31 mouse cellular contexts compared by ENCODE assay signal in the genomic region with DNA sequence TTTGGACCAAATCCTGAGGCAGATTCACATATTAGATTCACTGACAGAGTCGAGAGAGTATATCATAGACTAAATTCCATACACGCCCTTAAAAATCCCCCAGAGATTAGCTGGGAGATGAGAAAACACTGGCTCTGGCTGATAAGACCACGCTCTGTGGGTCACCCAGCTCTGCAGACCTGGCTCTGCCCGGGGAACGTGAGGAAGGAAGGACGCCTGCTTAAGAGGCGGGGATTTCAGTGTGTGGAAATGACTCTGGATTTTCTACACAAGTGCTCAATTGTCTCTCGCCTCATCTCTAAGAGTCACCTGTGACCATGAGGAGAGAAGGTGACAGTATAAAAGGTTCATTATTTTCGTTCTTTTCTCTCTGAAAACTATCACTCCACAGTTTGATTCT. TPM values are rescaled to one million over a fixed set of nuclear protein-coding genes. Genes with fewer than 3 reads are reported as not detected.
DNase-seq lines count a peak whose midpoint lies in the region; ATAC-seq and TF ChIP-seq lines count a peak whose summit lies in the region.
"Had no signal": no experiment of that assay in that cellular context is flagged by ENCODE, and none has a peak within 500 bp of the region (broad histone marks: within the 10 kb centered on the region; RNA-seq: fewer than 3 reads in every experiment).

No protein-coding gene starts in this region.

- no peak for DNase-seq in heart, postnatal 25 days (ENCODE audit: low spot score)
- no peak for DNase-seq in thymus, postnatal 14 days
- no peak for DNase-seq in c-Kit-positive CD71-positive TER-119-positive erythroid progenitor cells, embryonic 14.5 days (ENCODE audit: low spot score)
- DNase-seq in left cerebral cortex, adult 9 months (ENCODE audit: low spot score in 2 of 2), result no peak
- DNase-seq: adrenal gland, adult 8-10 months; adrenal gland, postnatal 25 days; cerebellum, adult 11 months; cerebellum, adult 2 months; cerebellum, adult 9-11 months; cerebellum, postnatal 25 days; forebrain, postnatal 0 days; gastrocnemius, postnatal 25 days; heart, adult 2 months; heart, postnatal 14 days had no signal

- peaks cover 16% of the 10 kb centered on the region for H3K4me1 ChIP-seq in heart, embryonic 13.5 days
- H3K4me1 ChIP-seq in E14TG2a.4 (replicated peaks; ENCODE audit: low read depth, low read length), result peaks cover 51% of the 10 kb centered on the region
- peaks cover 13% of the 10 kb centered on the region for H3K4me1 ChIP-seq in brown adipose tissue, adult 24 weeks (ENCODE audit: control insufficient read depth, insufficient read depth, insufficient read length, low read length)
- H3K4me1 ChIP-seq: embryonic facial prominence, embryonic 12.5 days; embryonic facial prominence, embryonic 15.5 days; hindbrain, embryonic 10.5 days; hindbrain, embryonic 13.5 days had no signal

- H3K4me3 ChIP-seq in heart, embryonic 13.5 days, result no peak overlapping the region
- 0 out of 2 replicates have a peak overlapping the region, but pooled peaks have one; percentile 0 for H3K4me3 ChIP-seq in E14TG2a.4 (replicated peaks; ENCODE audit: low read length)
- no peak overlapping the region for H3K4me3 ChIP-seq in brown adipose tissue, adult 24 weeks (ENCODE audit: insufficient read depth, low read depth, low read length)
- H3K4me3 ChIP-seq: embryonic facial prominence, embryonic 12.5 days; embryonic facial prominence, embryonic 15.5 days; heart, adult 2 months; heart, embryonic 12.5 days; hindbrain, embryonic 10.5 days; hindbrain, embryonic 13.5 days had no signal

- H3K27ac ChIP-seq in heart, embryonic 13.5 days (replicated peaks), result no peak overlapping the region
- H3K27ac ChIP-seq in brown adipose tissue, adult 24 weeks (replicated peaks; ENCODE audit: low read depth, low read length), result peak overlapping the region; percentile 54
- H3K27ac ChIP-seq: embryonic facial prominence, embryonic 12.5 days; embryonic facial prominence, embryonic 15.5 days; heart, adult 2 months; hindbrain, embryonic 10.5 days; hindbrain, embryonic 13.5 days had no signal

- H3K36me3 ChIP-seq in heart, embryonic 13.5 days, result no peaks in the 10 kb centered on the region
- H3K36me3 ChIP-seq in E14TG2a.4 (ENCODE audit: insufficient read depth, low read length), result no peaks in the 10 kb centered on the region
- H3K36me3 ChIP-seq: embryonic facial prominence, embryonic 12.5 days; embryonic facial prominence, embryonic 15.5 days; heart, embryonic 12.5 days; hindbrain, embryonic 10.5 days; hindbrain, embryonic 13.5 days had no signal

- no peak for ATAC-seq in heart, embryonic 13.5 days (ENCODE audit: extremely low read depth, insufficient number of reproducible peaks, low FRiP score, low TSS enrichment)
- peak; percentile 54 for ATAC-seq in megakaryocyte progenitor cell, adult 5-6 weeks (replicated peaks; ENCODE audit: poor library complexity)
- ATAC-seq: activated CD4-positive, CD25-positive, alpha-beta regulatory T cell, adult 4 months; CD4-positive, CD25-positive, alpha-beta regulatory T cell, adult 4 months; forebrain, embryonic 14.5 days; forebrain, postnatal 0 days; hindbrain, embryonic 16.5 days had no signal

- intact Hi-C loops in heart, postnatal 25 days (cut with DNase I), result no loop called here

- H3K9ac ChIP-seq in heart, embryonic 13.5 days, result no peak overlapping the region
- H3K9ac ChIP-seq: embryonic facial prominence, embryonic 12.5 days; embryonic facial prominence, embryonic 15.5 days; forebrain, postnatal 0 days; hindbrain, embryonic 13.5 days had no signal

- H3K9me3 ChIP-seq in heart, embryonic 13.5 days, result no peaks in the 10 kb centered on the region
- peaks cover 2% of the 10 kb centered on the region; the same call in 1 of the 2 replicates for H3K9me3 ChIP-seq in E14TG2a.4 (ENCODE audit: low read length)
- H3K9me3 ChIP-seq: embryonic facial prominence, embryonic 12.5 days; embryonic facial prominence, embryonic 15.5 days; heart, embryonic 12.5 days; hindbrain, embryonic 10.5 days; hindbrain, embryonic 13.5 days had no signal

- TF ChIP-seq CTCF in E14TG2a.4 (conservative IDR thresholded peaks at IDR 0.05; ENCODE audit: low read length), result no peak

- no peaks in the 10 kb centered on the region for H3K27me3 ChIP-seq in heart, embryonic 13.5 days (replicated peaks)
- 0 out of 2 replicates have a peak, but pooled peaks cover 2% of the 10 kb centered on the region for H3K27me3 ChIP-seq in E14TG2a.4 (ENCODE audit: insufficient read depth, low read length)
- H3K27me3 ChIP-seq: embryonic facial prominence, embryonic 12.5 days; embryonic facial prominence, embryonic 15.5 days; heart, embryonic 12.5 days; hindbrain, embryonic 13.5 days had no signal

- 28% methylated on average over 9 of the region's 9 CpGs for WGBS in heart, embryonic 13.5 days

- peak overlapping the region; percentile 9; the same call in 1 of the 2 replicates for H3K4me2 ChIP-seq in heart, embryonic 13.5 days
- H3K4me2 ChIP-seq: embryonic facial prominence, embryonic 12.5 days; embryonic facial prominence, embryonic 15.5 days; heart, embryonic 12.5 days; hindbrain, embryonic 13.5 days had no signal

RNA-seq across cellular contexts. Expression of a gene that starts 26.1 kb away (rescaled TPM):
- polyA plus RNA-seq in heart, embryonic 13.5 days (2015; fragmentation: Nextera tagmentation; extraction: Ambion mirVana), result not detected in 2 replicates
- not detected for total RNA-seq in heart, postnatal 25 days (2021)
- not detected in 2 replicates for polyA plus RNA-seq in brown adipose tissue, adult 24 weeks (2012; ENCODE audit: insufficient read depth, insufficient read length, missing spikeins)
- 0.46 TPM in 1 of 2 replicates, not detected in the other for total RNA-seq in megakaryocyte progenitor cell, adult 5-6 weeks (2015)
- 0.75 and 1.7 TPM in 2 replicates for total RNA-seq in megakaryocyte progenitor cell, adult 5-6 weeks (2017)
- total RNA-seq: adrenal gland, postnatal 25 days; ES-E14; forebrain, postnatal 0 days; gastrocnemius, adult 8-10 months; gastrocnemius, postnatal 25 days; heart, adult 2 months; heart, postnatal 14 days had no signal
- polyA plus RNA-seq: activated CD4-positive, CD25-positive, alpha-beta regulatory T cell, adult 4 months; CD4-positive, CD25-positive, alpha-beta regulatory T cell, adult 4 months; embryonic facial prominence, embryonic 12.5 days; embryonic facial prominence, embryonic 15.5 days; forebrain, embryonic 11.5 days; forebrain, embryonic 14.5 days; forebrain, postnatal 0 days; gonadal fat pad, adult 2 months; heart, adult 2 months; heart, embryonic 12.5 days; hindbrain, embryonic 10.5 days; hindbrain, embryonic 13.5 days had no signal
